Mouse (Mus musculus) MEL (cell line): ENCODE data around the gene Shisal2b. TPM values are rescaled to one million over a fixed set of nuclear protein-coding genes. Genes with fewer than 3 reads are reported as not detected.

ENCODE experiments used
- DNase-seq: peaks from one replicate; pipeline ENCODE4 v3.0.0; 2011; ENCODE audit warnings: low read depth, low spot score
- H3K27ac ChIP-seq: 2 replicates; pipeline ENCODE4 v1.5.1; 2012; ENCODE audit warnings: low read depth, mild to moderate bottlenecking, control low read depth, low read length, moderate library complexity; ENCODE audit not compliant: control insufficient read depth
- H3K27me3 ChIP-seq, 2 experiments: fragments of 150-350 bp in 1 of 2; sonication (generic) in 1 of 2; 2 replicates each; pipeline ENCODE4 v1.6.1; 2012; ENCODE audit warnings: low read length in 2 of 2, mild to moderate bottlenecking in 2 of 2, improper control_type of control experiment in 1 of 2, moderate library complexity in 1 of 2; ENCODE audit not compliant: insufficient read depth in 2 of 2, control insufficient read depth in 1 of 2
- H3K36me3 ChIP-seq, 2 experiments: 2 replicates each; pipeline ENCODE4 v1.6.1; 2012 to 2014; ENCODE audit warnings: low read length in 2 of 2, improper control_type of control experiment in 1 of 2, inconsistent platforms in 1 of 2, mild to moderate bottlenecking in 1 of 2; ENCODE audit not compliant: insufficient read depth in 2 of 2, control insufficient read depth in 1 of 2
- H3K4me1 ChIP-seq, 2 experiments: fragments of 150-350 bp in 1 of 2; sonication (generic) in 1 of 2; 2 replicates each; pipeline ENCODE4 v1.6.1; 2012; ENCODE audit warnings: low read length in 2 of 2, improper control_type of control experiment in 1 of 2, mild to moderate bottlenecking in 1 of 2; ENCODE audit not compliant: insufficient read depth in 2 of 2, control insufficient read depth in 1 of 2
- H3K4me3 ChIP-seq, 2 experiments: fragments of 150-350 bp in 1 of 2; sonication (generic) in 1 of 2; 2 replicates each; pipeline ENCODE4 v1.5.1; 2012; ENCODE audit warnings: low read depth in 2 of 2, low read length in 2 of 2, mild to moderate bottlenecking in 2 of 2, moderate library complexity in 2 of 2, control low read depth in 1 of 2, improper control_type of control experiment in 1 of 2; ENCODE audit not compliant: control insufficient read depth in 1 of 2, insufficient read depth in 1 of 2
- H3K79me2 ChIP-seq: 2 replicates; pipeline ENCODE4 v1.6.1; 2012; ENCODE audit warnings: mild to moderate bottlenecking, low read length, moderate library complexity; ENCODE audit not compliant: control insufficient read depth, poor library complexity, insufficient read depth
- H3K9ac ChIP-seq: 2 replicates; pipeline ENCODE4 v1.6.1; 2012; ENCODE audit warnings: low read depth, mild to moderate bottlenecking, control low read depth, low read length, moderate library complexity; ENCODE audit not compliant: control insufficient read depth, poor library complexity, severe bottlenecking
- H3K9me3 ChIP-seq: fragments of 150-350 bp; sonication (generic); replicated peaks from 2 replicates; pipeline ENCODE4 v1.6.1; 2012; ENCODE audit warnings: mild to moderate bottlenecking, low read length, improper control_type of control experiment, moderate library complexity; ENCODE audit not compliant: insufficient read depth
- BHLHE40 ChIP-seq: IDR thresholded peaks from 2 replicates; pipeline ENCODE4 v1.6.1; 2012; ENCODE audit warnings: low read depth, mild to moderate bottlenecking, inconsistent platforms, low read length, improper control_type of control experiment, borderline replicate concordance
- CHD2 ChIP-seq: IDR thresholded peaks from 2 replicates; pipeline ENCODE4 v1.6.1; 2011; ENCODE audit warnings: low read length, improper control_type of control experiment
- CTCF ChIP-seq, 3 experiments: IDR thresholded peaks in 2 of 3; conservative IDR thresholded peaks in 1 of 3; 2 replicates each; pipeline ENCODE4 v1.5.1; 2011 to 2012; ENCODE audit warnings: low read length in 3 of 3, low read depth in 2 of 3, mild to moderate bottlenecking in 2 of 3, improper control_type of control experiment in 1 of 3, inconsistent platforms in 1 of 3, mixed read lengths in 1 of 3, moderate library complexity in 1 of 3; ENCODE audit not compliant: control insufficient read depth in 1 of 3, insufficient read depth in 1 of 3, poor library complexity in 1 of 3, severe bottlenecking in 1 of 3
- ELF1 ChIP-seq: IDR thresholded peaks from 2 replicates; pipeline ENCODE4 v1.6.1; 2014; ENCODE audit warnings: low read depth, mild to moderate bottlenecking, inconsistent platforms, low read length, improper control_type of control experiment, moderate library complexity
- ETS1 ChIP-seq: IDR thresholded peaks from 2 replicates; pipeline ENCODE4 v1.6.1; 2012; ENCODE audit warnings: low read depth, mild to moderate bottlenecking, inconsistent platforms, low read length, improper control_type of control experiment, moderate library complexity
- GABPA ChIP-seq: IDR thresholded peaks from 2 replicates; pipeline ENCODE4 v1.6.1; 2012; ENCODE audit warnings: low read depth, mild to moderate bottlenecking, inconsistent platforms, low read length, improper control_type of control experiment, moderate library complexity
- GATA1 ChIP-seq: IDR thresholded peaks from 2 replicates; pipeline ENCODE4 v1.6.1; 2011; ENCODE audit warnings: low read depth, low read length, improper control_type of control experiment
- HCFC1 ChIP-seq: IDR thresholded peaks from 2 replicates; pipeline ENCODE4 v1.6.1; 2012; ENCODE audit warnings: low read depth, mild to moderate bottlenecking, inconsistent platforms, low read length, improper control_type of control experiment, moderate library complexity
- JUND ChIP-seq: IDR thresholded peaks from 2 replicates; pipeline ENCODE4 v1.6.1; 2011; ENCODE audit warnings: low read depth, mild to moderate bottlenecking, improper control_type of control experiment, low read length
- KAT2A ChIP-seq: conservative IDR thresholded peaks from 2 replicates; pipeline ENCODE4 v1.6.1; 2012; ENCODE audit warnings: low read depth, low read length, improper control_type of control experiment, inconsistent platforms
- MAZ ChIP-seq: IDR thresholded peaks from 2 replicates; pipeline ENCODE4 v1.6.1; 2012; ENCODE audit warnings: low read depth, mild to moderate bottlenecking, inconsistent platforms, low read length, improper control_type of control experiment
- MEF2A ChIP-seq: IDR thresholded peaks from 2 replicates; pipeline ENCODE4 v1.6.1; 2014; ENCODE audit warnings: low read depth, mild to moderate bottlenecking, inconsistent platforms, low read length, improper control_type of control experiment; ENCODE audit not compliant: poor library complexity, insufficient replicate concordance, severe bottlenecking; ENCODE audit errors: extremely low read depth
- MXI1 ChIP-seq: IDR thresholded peaks from 2 replicates; pipeline ENCODE4 v1.6.1; 2011; ENCODE audit warnings: mild to moderate bottlenecking, low read depth, low read length, improper control_type of control experiment
- MYB ChIP-seq: IDR thresholded peaks from 2 replicates; pipeline ENCODE4 v1.6.1; 2011; ENCODE audit warnings: mild to moderate bottlenecking, low read depth, low read length, improper control_type of control experiment
- MYC ChIP-seq: IDR thresholded peaks from 2 replicates; pipeline ENCODE4 v1.6.1; 2011; ENCODE audit warnings: low read depth, mild to moderate bottlenecking, low read length, improper control_type of control experiment, moderate library complexity
- NRF1 ChIP-seq: IDR thresholded peaks from 2 replicates; pipeline ENCODE4 v1.6.1; 2014; ENCODE audit warnings: low read depth, mild to moderate bottlenecking, inconsistent platforms, low read length, improper control_type of control experiment, moderate library complexity; ENCODE audit not compliant: poor library complexity, insufficient read depth, severe bottlenecking
- POLR2AphosphoS2 ChIP-seq: IDR thresholded peaks from 2 replicates; pipeline ENCODE4 v1.6.1; 2011; ENCODE audit warnings: low read length, improper control_type of control experiment
- RAD21 ChIP-seq: IDR thresholded peaks from 2 replicates; pipeline ENCODE4 v1.6.1; 2011; ENCODE audit warnings: mild to moderate bottlenecking, low read depth, low read length, improper control_type of control experiment
- RCOR1 ChIP-seq: IDR thresholded peaks from 2 replicates; pipeline ENCODE4 v1.6.1; 2012; ENCODE audit warnings: low read depth, mild to moderate bottlenecking, inconsistent platforms, low read length, improper control_type of control experiment
- UBTF ChIP-seq: IDR thresholded peaks from 2 replicates; pipeline ENCODE4 v1.6.1; 2012; ENCODE audit warnings: low read depth, mild to moderate bottlenecking, inconsistent platforms, low read length, improper control_type of control experiment, moderate library complexity, borderline replicate concordance; ENCODE audit not compliant: insufficient read depth
- USF1 ChIP-seq: IDR thresholded peaks from 2 replicates; pipeline ENCODE4 v1.6.1; 2014; ENCODE audit warnings: low read depth, mild to moderate bottlenecking, inconsistent platforms, low read length, improper control_type of control experiment, moderate library complexity
- ZKSCAN1 ChIP-seq: IDR thresholded peaks from 2 replicates; pipeline ENCODE4 v1.6.1; 2012; ENCODE audit warnings: low read depth, mild to moderate bottlenecking, inconsistent platforms, low read length, improper control_type of control experiment, moderate library complexity
- ZMIZ1 ChIP-seq: IDR thresholded peaks from 2 replicates; pipeline ENCODE4 v1.6.1; 2012; ENCODE audit warnings: low read depth, mild to moderate bottlenecking, inconsistent platforms, low read length, improper control_type of control experiment, moderate library complexity
- ZNF384 ChIP-seq: IDR thresholded peaks from 2 replicates; pipeline ENCODE4 v1.6.1; 2012; ENCODE audit warnings: low read depth, mild to moderate bottlenecking, inconsistent platforms, low read length, improper control_type of control experiment
- polyA plus RNA-seq, 2 experiments: library from polyadenylated mRNA; stranded (reverse) in 1 of 2; unstranded in 1 of 2; fragments of >175 nt in 1 of 2; fragments of >200 nt in 1 of 2; gene quantifications; 2 replicates each; pipeline versions ENCODE4 v1.2.1 to v1.2.4; 2012; ENCODE audit warnings: low replicate concordance in 2 of 2, low read depth in 1 of 2; ENCODE audit not compliant: insufficient read length in 2 of 2, insufficient read depth in 1 of 2, missing spikeins in 1 of 2
- total RNA-seq: library from RNA; depleted of rRNA; stranded (reverse); fragments of 300-350 nt; gene quantifications from 2 replicates; pipeline ENCODE4 v1.2.3, GENCODE M21; 2012

Gene Shisal2b
- total and polyA plus RNA-seq, 3 experiments = not detected

DNA sequence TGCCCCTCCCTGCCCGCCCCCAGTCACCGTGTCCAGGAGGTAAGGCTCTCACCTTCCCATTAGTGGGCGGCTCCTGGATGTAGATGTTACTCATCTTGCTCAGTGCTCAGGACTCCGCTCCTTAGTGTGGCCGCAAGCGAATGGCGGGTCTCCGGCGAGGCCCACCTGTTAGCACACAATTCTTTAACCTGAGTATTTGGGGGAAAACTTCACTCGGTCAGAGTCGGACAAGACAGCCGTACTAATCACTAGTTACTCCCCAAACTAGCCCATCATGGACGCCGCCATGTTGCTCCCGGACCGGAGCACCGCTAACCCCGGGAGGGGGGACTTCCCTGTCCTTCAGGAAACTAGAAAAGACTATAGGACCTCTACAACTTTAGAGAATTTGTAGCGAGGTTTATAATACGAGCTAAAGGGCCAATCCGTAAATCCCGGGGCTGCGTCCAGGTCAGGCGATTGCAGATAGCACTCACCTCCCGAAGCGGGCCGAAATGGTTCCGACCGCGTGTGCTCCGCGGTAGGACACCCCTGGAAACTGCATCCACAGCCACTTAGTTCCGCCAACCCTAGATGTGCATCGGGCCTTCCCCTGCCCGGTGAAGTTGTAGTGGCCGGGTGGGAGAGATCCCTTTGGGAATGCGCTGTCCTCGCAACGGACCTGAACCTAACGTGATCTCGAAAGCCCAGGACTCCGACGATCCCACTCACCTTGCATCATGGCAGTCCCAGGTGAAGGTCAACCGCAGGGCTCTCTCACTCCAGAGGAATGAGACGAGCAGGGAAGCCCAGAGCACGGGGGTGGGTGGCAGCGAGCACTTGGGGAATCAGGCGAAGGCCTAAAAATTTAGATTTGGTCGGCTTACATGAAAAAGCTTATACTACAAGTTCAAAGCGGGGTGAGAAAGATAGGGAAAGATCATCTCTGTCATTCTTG is 46.8 kb downstream of the Shisal2b start, which contains the start of gene Cwc27 (continued):
- peak; percentile 44; the same call in 1 of the 2 replicates for TF ChIP-seq MAZ
- peak; percentile 42; the same call in 1 of the 2 replicates for TF ChIP-seq ELF1
- no peak for TF ChIP-seq GATA1
- peak; percentile 45; the same call in 1 of the 2 replicates for TF ChIP-seq POLR2AphosphoS2
- 0 out of 2 replicates have a peak, but pooled peaks have one; percentile 30 for TF ChIP-seq ZMIZ1
- TF ChIP-seq ETS1 = peak; percentile 17; the same call in 1 of the 2 replicates
- no peak for TF ChIP-seq MYB
- peak; percentile 85; the same call in 1 of the 2 replicates for TF ChIP-seq UBTF
- TF ChIP-seq RCOR1 = no peak
- peak; percentile 91 for TF ChIP-seq HCFC1
- TF ChIP-seq MYC = 0 out of 2 replicates have a peak, but pooled peaks have one; percentile 31
- TF ChIP-seq GABPA = no peak
- no peak for TF ChIP-seq ZKSCAN1
- no peak for TF ChIP-seq RAD21
- 0 out of 2 replicates have a peak, but pooled peaks have one; percentile 12 for TF ChIP-seq JUND
- no peak for TF ChIP-seq CHD2
- no peak for TF ChIP-seq ZNF384
- TF ChIP-seq MEF2A = no peak
- peak; percentile 28; the same call in 1 of the 2 replicates for TF ChIP-seq MXI1
- TF ChIP-seq BHLHE40 = peak; percentile 43; the same call in 1 of the 2 replicates

DNA sequence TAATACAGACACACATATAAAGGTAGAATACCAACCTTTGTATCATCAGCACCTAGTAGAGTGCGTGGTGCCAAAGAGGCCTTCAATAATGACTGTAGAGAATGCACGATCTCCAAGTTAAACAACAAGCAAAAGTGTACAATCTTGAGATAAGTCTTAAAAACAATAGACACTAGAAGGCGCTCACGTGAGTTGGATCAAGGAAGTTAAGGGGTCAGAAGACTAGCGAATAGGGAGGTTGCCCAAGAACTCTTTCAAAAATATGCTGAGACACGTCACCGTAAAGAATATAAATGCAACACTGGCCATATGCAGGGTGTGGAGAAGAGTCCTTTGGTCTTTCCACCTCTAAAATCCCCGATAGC is 47.4 kb downstream of the Shisal2b start:
- peaks cover 14% of the 10 kb centered on the region for H3K79me2 ChIP-seq
- H3K9me3 ChIP-seq = no peaks in the 10 kb centered on the region
- H3K4me3 ChIP-seq = peak overlapping the region; percentile 83 to 96
- H3K27ac ChIP-seq = peak overlapping the region; percentile 91
- TF ChIP-seq USF1 (peak; percentile 63), BHLHE40 (peak; percentile 89), CTCF (IDR thresholded peaks at IDR 0.05 in 2 of 3, conservative IDR thresholded peaks at IDR 0.05 in 1 of 3; ENCODE audit: control insufficient read depth in 1 of 3, insufficient read depth in 1 of 3, low read depth in 2 of 3, low read length in 3 of 3, poor library complexity in 1 of 3, severe bottlenecking in 1 of 3) (peak in 1 of 3 experiments; percentile 40; a peak in 2 of 6 replicates), GATA1 (no peak), POLR2AphosphoS2 (no peak), NRF1 (no peak), KAT2A (no peak)
- H3K36me3 ChIP-seq = peaks cover 0 to 17% of the 10 kb centered on the region in 2 experiments; a peak in 2 of 4 replicates
- no peaks in the 10 kb centered on the region for H3K27me3 ChIP-seq
- peak overlapping the region; percentile 96 for H3K9ac ChIP-seq
- no peak for DNase-seq
- H3K4me1 ChIP-seq = peaks cover 5 to 6% of the 10 kb centered on the region in 2 experiments; a peak in 2 of 4 replicates
